Mouse (Mus musculus) CH12.LX (cell line): ENCODE measurements at regions not wholly inside any gene's neighbourhood (a gene's known extent, or its start where the extent isn't known, plus 50 kb on each side); places are given as distances from the start of the nearest gene placed in this dataset.

Experiments
- DNase-seq: peaks from one replicate; pipeline ENCODE4 v3.0.0-alpha.2; 2013; ENCODE audit errors: extremely low read depth
- H3K27ac ChIP-seq: 2 replicates; pipeline ENCODE4 v1.5.1; 2012; ENCODE audit warnings: low read depth, mild to moderate bottlenecking, control low read depth, moderate library complexity; ENCODE audit not compliant: insufficient read depth
- H3K27me3 ChIP-seq: replicated peaks from 2 replicates; pipeline ENCODE3; 2012; ENCODE audit warnings: inconsistent platforms
- H3K36me3 ChIP-seq, 2 experiments: replicated peaks in 1 of 2; 2 replicates each; pipeline versions ENCODE3 to v1.6.1; 2012; ENCODE audit warnings: inconsistent platforms in 1 of 2, low read length in 1 of 2, mild to moderate bottlenecking in 1 of 2, mixed read lengths in 1 of 2, moderate library complexity in 1 of 2; ENCODE audit not compliant: control insufficient read depth in 1 of 2, insufficient read depth in 1 of 2
- H3K4me1 ChIP-seq, 2 experiments: 2 replicates each; pipeline ENCODE4 v1.6.1; 2012; ENCODE audit warnings: inconsistent platforms in 1 of 2, moderate library complexity in 1 of 2; ENCODE audit not compliant: insufficient read depth in 2 of 2, control insufficient read depth in 1 of 2
- H3K4me2 ChIP-seq: 2 replicates; pipeline ENCODE4 v1.6.1; 2012; ENCODE audit warnings: low read depth, mild to moderate bottlenecking, control low read depth; ENCODE audit not compliant: poor library complexity, insufficient read depth, severe bottlenecking
- H3K4me3 ChIP-seq, 3 experiments: fragments of 150-350 bp in 1 of 3; sonication (generic) in 1 of 3; replicated peaks in 1 of 3; 2 replicates each; pipeline versions ENCODE3 to v1.5.1; 2011 to 2012; ENCODE audit warnings: low read depth in 2 of 3, low read length in 2 of 3, mild to moderate bottlenecking in 2 of 3, moderate library complexity in 2 of 3, control low read depth in 1 of 3, improper control_type of control experiment in 1 of 3, inconsistent platforms in 1 of 3, mixed read lengths in 1 of 3; ENCODE audit not compliant: poor library complexity in 1 of 3
- H3K79me2 ChIP-seq: replicated peaks from 2 replicates; pipeline ENCODE4 v1.6.1; 2012; ENCODE audit warnings: mild to moderate bottlenecking, moderate library complexity; ENCODE audit not compliant: control insufficient read depth, poor library complexity, insufficient read depth, severe bottlenecking; ENCODE audit errors: extremely low read depth
- H3K9ac ChIP-seq: 2 replicates; pipeline ENCODE4 v1.6.1; 2012; ENCODE audit warnings: low read depth, mild to moderate bottlenecking, control low read depth, moderate library complexity; ENCODE audit not compliant: insufficient read depth
- H3K9me3 ChIP-seq: replicated peaks from 2 replicates; pipeline ENCODE3; 2012; ENCODE audit warnings: low read length, inconsistent platforms, mixed read lengths
- E2F4 ChIP-seq: IDR thresholded peaks from 2 replicates; pipeline ENCODE4 v1.6.1; 2011; ENCODE audit warnings: low read depth, low read length, improper control_type of control experiment; ENCODE audit not compliant: insufficient replicate concordance
- EP300 ChIP-seq: IDR thresholded peaks from 2 replicates; pipeline ENCODE4 v1.6.1; 2011; ENCODE audit warnings: low read length, improper control_type of control experiment
- GABPA ChIP-seq: IDR thresholded peaks from 2 replicates; pipeline ENCODE4 v1.6.1; 2012; ENCODE audit warnings: low read depth, low read length, improper control_type of control experiment, inconsistent platforms; ENCODE audit not compliant: insufficient replicate concordance
- JUND ChIP-seq: conservative IDR thresholded peaks from 2 replicates; pipeline ENCODE4 v1.6.1; 2011; ENCODE audit warnings: low read depth, low read length, improper control_type of control experiment
- MAFK ChIP-seq: IDR thresholded peaks from 2 replicates; pipeline ENCODE4 v1.6.1; 2011; ENCODE audit warnings: low read length, improper control_type of control experiment; ENCODE audit not compliant: insufficient replicate concordance
- MAX ChIP-seq: IDR thresholded peaks from 2 replicates; pipeline ENCODE4 v1.6.1; 2011; ENCODE audit warnings: low read length, improper control_type of control experiment
- MAZ ChIP-seq: IDR thresholded peaks from 2 replicates; pipeline ENCODE4 v1.6.1; 2012; ENCODE audit warnings: low read depth, mild to moderate bottlenecking, inconsistent platforms, low read length, improper control_type of control experiment, moderate library complexity
- MXI1 ChIP-seq: IDR thresholded peaks from 2 replicates; pipeline ENCODE4 v1.6.1; 2011; ENCODE audit warnings: mild to moderate bottlenecking, low read depth, low read length, improper control_type of control experiment
- MYC ChIP-seq: IDR thresholded peaks from 2 replicates; pipeline ENCODE4 v1.6.1; 2011; ENCODE audit warnings: low read depth, mild to moderate bottlenecking, improper control_type of control experiment, low read length
- POLR2AphosphoS2 ChIP-seq: IDR thresholded peaks from 2 replicates; pipeline ENCODE4 v1.6.1; 2011; ENCODE audit warnings: low read depth, low read length, improper control_type of control experiment
- RAD21 ChIP-seq: IDR thresholded peaks from 2 replicates; pipeline ENCODE4 v1.6.1; 2011; ENCODE audit warnings: low read depth, mild to moderate bottlenecking, low read length, improper control_type of control experiment, moderate library complexity
- RCOR1 ChIP-seq: conservative IDR thresholded peaks from 2 replicates; pipeline ENCODE4 v1.6.1; 2012; ENCODE audit warnings: low read depth, mild to moderate bottlenecking, inconsistent platforms, low read length, improper control_type of control experiment
- SIN3A ChIP-seq: IDR thresholded peaks from 2 replicates; pipeline ENCODE4 v1.6.1; 2012; ENCODE audit warnings: low read length, improper control_type of control experiment, inconsistent platforms
- SMC3 ChIP-seq: IDR thresholded peaks from 2 replicates; pipeline ENCODE4 v1.6.1; 2011; ENCODE audit warnings: low read depth, low read length, improper control_type of control experiment
- TBP ChIP-seq: conservative IDR thresholded peaks from 2 replicates; pipeline ENCODE4 v1.6.1; 2011; ENCODE audit warnings: low read depth, low read length, improper control_type of control experiment
- ZKSCAN1 ChIP-seq: IDR thresholded peaks from 2 replicates; pipeline ENCODE4 v1.6.1; 2012; ENCODE audit warnings: low read depth, inconsistent platforms, low read length, improper control_type of control experiment, borderline replicate concordance
- dilution Hi-C: fragments of 300-500 bp; cut with MboI; formaldehyde crosslinking; loops from 2 replicates; pipeline ENCODE4 v1.14.3; 2020; ENCODE audit warnings: low sequenced_read_pairs; ENCODE audit not compliant: extremely low pct_unique_long_range_greater_than_20kb, extremely low pct_ligation_motif_present
- in situ Hi-C: fragments of 300-500 bp; cut with MboI; formaldehyde crosslinking; loops from 3 replicates; pipeline ENCODE4 v1.14.3; 2019; ENCODE audit warnings: low sequenced_read_pairs, low pct_ligation_motif_present, low pct_unique_long_range_greater_than_20kb, mixed read lengths

- Histone ChIP-seq H3K4me2 (no peak overlapping the region), H3K9me3 (peaks cover 27% of the 10 kb centered on the region), H3K4me3 (no peak overlapping the region)
- no peak for DNase-seq
- TF ChIP-seq POLR2AphosphoS2 (no peak), SMC3 (no peak), MAZ (no peak), RAD21 (no peak), ZKSCAN1 (no peak), MAFK (no peak), EP300 (no peak), MYC (no peak), SIN3A (no peak)
- TF ChIP-seq, all 38 proteins: peak for 0
- in situ Hi-C loops (no loop called here), dilution Hi-C loops (no loop called here)
- H3K36me3 ChIP-seq: no peaks in the 10 kb centered on the region
- H3K27ac ChIP-seq: no peak overlapping the region
- H3K79me2 ChIP-seq: no peaks in the 10 kb centered on the region
- H3K27me3 ChIP-seq: no peaks in the 10 kb centered on the region
- H3K4me1 ChIP-seq: no peaks in the 10 kb centered on the region
- no peak overlapping the region for H3K9ac ChIP-seq
Measured at GRCm38 (mm10) chr1:19344445-19344844, 135.7 kb downstream of the Tfap2b start.

- no peak overlapping the region for H3K27ac ChIP-seq
- H3K9ac ChIP-seq: no peak overlapping the region
- TF ChIP-seq ZKSCAN1 (no peak), JUND (no peak), MAX (no peak), MXI1 (no peak), TBP (no peak), RCOR1 (no peak), E2F4 (no peak)
- H3K4me2 ChIP-seq: no peak overlapping the region
- DNase-seq: no peak
- peaks cover 33% of the 10 kb centered on the region for H3K9me3 ChIP-seq
- H3K4me3 ChIP-seq: no peak overlapping the region
- no peaks in the 10 kb centered on the region for H3K36me3 ChIP-seq
- no peaks in the 10 kb centered on the region for H3K4me1 ChIP-seq
- no peaks in the 10 kb centered on the region for H3K79me2 ChIP-seq
- dilution Hi-C loops (no loop called here), in situ Hi-C loops (no loop called here)
- H3K27me3 ChIP-seq: no peaks in the 10 kb centered on the region
Measured at GRCm38 (mm10) chr1:19350495-19350894, 141.8 kb downstream of the Tfap2b start.

- Histone ChIP-seq H3K4me1 (no peaks in the 10 kb centered on the region), H3K4me2 (no peak overlapping the region), H3K9me3 (peaks cover 31% of the 10 kb centered on the region), H3K27ac (no peak overlapping the region), H3K9ac (no peak overlapping the region), H3K4me3 (no peak overlapping the region), H3K79me2 (no peaks in the 10 kb centered on the region), H3K36me3 (no peaks in the 10 kb centered on the region), H3K27me3 (no peaks in the 10 kb centered on the region)
- no peak for TF ChIP-seq GABPA
- no peak for DNase-seq
- in situ Hi-C loops: no loop called here
- dilution Hi-C loops: no loop called here
Measured at GRCm38 (mm10) chr1:19384856-19385255, 176.1 kb downstream of the Tfap2b start.
